Mouse (Mus musculus) right cerebral cortex, postnatal 25 days (tissue): ENCODE measurements around the gene Arhgap44.

Experiments used
- DNase-seq: peaks from one replicate; pipeline ENCODE4 v3.0.0; 2022

The Arhgap44 gene

DNA sequence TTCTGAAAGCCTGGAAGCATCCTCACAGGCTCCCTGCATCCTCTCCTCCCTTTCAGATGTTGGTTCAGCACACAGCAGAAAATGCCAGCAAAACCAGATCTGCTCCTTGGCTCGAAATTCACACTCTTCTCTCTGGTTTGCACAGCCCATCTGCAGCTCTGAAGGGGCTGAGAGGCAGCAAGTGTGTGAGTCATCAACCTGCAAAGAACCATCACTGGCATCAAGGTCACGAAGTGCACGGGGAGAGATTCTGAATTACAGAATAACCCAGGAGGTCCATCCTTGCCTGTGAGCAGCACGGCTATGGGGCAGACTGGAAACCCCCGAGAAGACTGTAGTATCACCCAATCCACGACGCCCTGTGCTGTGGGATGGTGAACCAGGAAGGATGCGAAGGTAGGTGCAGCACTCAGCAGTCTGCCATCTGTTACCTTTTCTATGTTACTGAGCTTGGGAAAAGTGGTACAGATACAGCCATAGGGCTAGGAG is 27.5 kb downstream of the Arhgap44 start:
- peak; percentile 63 for DNase-seq

GRCm38 (mm10) chr11:65133661-65134060 is 29.1 kb downstream of the Arhgap44 start:
- DNase-seq: no peak

DNA sequence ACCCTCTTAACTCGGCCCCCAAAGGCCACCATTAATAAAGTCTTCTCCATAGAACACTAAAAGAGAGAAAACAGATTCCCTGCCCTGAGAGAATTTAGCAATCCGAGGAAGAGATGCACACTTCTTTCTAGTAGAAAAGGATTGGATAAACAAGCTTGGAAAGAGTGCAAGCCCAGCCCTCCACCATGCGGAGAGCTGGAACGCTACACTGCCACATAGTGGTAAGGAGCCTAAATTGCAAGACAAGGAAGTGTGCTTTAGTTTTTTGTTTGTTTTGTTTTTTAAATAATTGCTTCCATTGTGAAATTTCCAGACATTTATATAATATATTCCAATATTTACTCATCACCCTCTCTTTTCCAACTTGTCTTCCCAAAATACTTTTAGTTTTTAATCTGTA is 33.7 kb downstream of the Arhgap44 start:
- DNase-seq: no peak

- DNase-seq: no peak
Observed at GRCm38 (mm10) chr11:65128666-65129065, 34.1 kb downstream of the Arhgap44 start.

GRCm38 (mm10) chr11:65126566-65126965 is 36.2 kb downstream of the Arhgap44 start:
- DNase-seq: peak; percentile 56

DNA sequence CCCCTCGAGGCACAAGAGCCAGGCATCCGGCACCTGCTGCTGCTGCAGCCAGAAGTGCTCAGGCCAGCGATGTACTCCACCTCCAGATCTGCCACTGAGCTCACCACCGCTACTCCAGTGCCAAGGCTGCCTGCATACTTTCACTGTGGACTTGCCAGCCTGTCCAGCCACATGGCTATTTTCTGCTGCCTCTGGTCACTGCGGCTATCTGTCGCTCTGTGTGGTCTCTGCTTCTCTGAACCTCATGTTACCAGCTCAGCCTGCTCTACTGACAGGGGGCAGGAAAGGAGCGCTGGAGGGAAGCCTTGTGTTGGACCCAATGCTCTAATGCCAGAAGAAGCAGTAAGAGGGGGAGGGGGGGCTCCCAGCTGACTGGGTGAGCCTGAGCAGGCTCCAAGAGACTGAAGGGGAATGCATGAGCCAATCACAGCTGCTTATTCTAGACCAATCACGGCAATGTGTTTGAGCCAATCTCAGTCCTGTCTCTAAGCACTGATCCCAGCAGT is 37.8 kb downstream of the Arhgap44 start:
- DNase-seq: no peak

GRCm38 (mm10) chr11:65120276-65120675 is 42.5 kb downstream of the Arhgap44 start:
- no peak for DNase-seq

GRCm38 (mm10) chr11:65115811-65116210 is 47.0 kb downstream of the Arhgap44 start:
- no peak for DNase-seq

DNA sequence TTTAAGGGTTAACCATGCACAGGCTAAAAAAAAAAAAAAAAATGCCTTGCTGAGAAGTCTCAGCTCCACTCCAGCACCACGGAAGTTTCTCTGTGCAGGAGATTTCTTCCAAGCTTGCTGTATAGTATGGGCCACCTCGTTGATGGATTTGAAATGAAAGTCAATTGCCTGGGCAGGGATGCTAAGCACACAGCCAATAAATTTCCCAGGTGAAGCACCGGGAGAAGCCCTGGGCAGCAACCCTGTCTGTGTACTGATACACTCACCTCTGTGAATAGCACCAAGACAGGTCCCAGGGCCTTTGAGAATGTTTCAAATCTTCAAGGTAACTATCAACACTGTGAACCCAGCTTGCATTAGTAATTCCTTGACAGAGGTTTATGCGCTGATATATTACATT is 50.7 kb downstream of the Arhgap44 start:
- no peak for DNase-seq

- no peak for DNase-seq
Observed at GRCm38 (mm10) chr11:65111651-65112050, 51.1 kb downstream of the Arhgap44 start.

DNA sequence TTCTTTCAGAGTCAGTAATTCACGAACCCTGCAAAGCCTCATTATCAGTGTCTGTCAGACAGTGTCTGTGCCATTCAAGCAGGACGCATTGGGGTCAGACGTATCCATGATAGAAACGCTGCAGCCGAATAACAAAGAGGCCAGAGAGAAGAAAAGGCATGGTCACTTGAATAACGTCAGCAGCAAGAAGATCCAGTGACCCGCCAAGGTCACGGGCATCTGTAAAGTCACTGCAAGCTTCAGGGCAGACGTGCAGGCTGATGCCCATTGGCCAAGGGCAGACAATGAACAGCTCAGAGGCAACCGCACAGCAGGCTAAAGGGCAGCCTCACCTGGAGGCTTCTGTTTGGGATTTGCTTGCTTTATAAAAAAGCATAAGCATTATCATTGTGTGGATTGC is 52.7 kb downstream of the Arhgap44 start:
- no peak for DNase-seq

- DNase-seq: no peak
Observed at GRCm38 (mm10) chr11:65107734-65108171, 55.0 kb downstream of the Arhgap44 start.

DNA sequence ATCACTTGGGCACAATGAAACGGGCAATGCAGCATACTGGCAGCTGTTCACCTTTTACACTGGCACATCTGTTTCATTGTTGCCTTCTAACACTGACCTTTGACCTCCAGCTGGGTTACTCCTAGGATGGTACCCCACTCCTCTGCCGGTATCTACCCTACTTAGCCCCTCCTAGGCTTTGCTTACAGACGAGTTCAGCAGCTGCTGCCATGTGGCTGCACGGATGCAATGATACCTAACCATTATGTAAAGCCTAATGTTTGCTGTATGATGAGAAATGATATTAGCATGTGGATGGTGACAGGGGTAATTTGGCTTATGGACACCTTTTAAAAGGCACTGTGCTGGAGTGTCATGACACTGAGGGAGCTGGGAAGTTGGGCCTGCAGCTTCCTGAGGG is 55.6 kb downstream of the Arhgap44 start:
- DNase-seq: no peak

GRCm38 (mm10) chr11:65104076-65104475 is 58.7 kb downstream of the Arhgap44 start:
- DNase-seq: no peak

- DNase-seq: no peak
Observed at GRCm38 (mm10) chr11:65101206-65101605, 61.6 kb downstream of the Arhgap44 start.

DNA sequence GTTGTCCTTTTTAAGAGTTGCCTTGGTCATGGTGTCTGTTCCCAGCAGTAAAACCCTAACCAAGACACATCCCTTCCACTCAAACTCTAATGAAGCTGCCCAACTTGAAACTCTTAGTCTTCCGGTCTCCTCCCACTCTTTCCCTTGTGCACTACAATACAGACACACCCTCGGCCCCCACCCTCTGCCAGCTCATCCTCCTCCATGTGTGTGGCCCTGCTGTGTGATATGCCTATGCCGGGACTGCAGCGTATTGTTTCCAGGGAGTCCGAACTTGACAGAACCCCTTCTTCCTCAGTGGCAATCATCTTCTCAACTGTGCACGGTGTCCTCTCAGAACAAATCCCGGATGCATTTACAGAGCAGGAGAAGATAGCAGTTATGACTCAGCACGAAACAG is 62.7 kb downstream of the Arhgap44 start:
- no peak for DNase-seq

DNA sequence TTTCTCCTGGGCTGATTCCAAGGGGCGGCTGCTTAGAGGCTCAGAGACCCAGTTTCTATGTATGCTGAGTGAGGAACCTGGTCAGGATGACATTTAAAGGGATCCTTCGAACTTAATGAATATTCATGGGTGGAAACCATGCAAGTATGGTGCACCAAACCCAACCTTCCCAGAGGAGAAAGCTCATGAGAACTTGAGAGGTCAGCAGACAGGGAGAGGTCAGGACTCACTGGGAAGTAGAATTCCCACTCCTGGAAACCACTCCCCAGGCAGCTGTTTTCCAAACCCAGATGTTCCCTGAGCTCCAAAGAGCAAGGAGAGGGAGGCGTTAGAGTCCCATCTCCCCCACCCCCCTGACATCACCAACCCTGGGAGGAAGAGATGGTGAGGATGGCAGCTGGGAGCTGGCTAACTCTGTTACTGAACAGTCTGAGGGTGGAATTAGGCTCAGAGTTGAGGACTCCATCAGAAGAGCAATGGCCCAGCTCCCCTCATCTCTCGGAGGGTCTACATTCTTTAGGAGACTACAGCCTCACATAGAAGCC is 65.2 kb downstream of the Arhgap44 start:
- DNase-seq: no peak

DNA sequence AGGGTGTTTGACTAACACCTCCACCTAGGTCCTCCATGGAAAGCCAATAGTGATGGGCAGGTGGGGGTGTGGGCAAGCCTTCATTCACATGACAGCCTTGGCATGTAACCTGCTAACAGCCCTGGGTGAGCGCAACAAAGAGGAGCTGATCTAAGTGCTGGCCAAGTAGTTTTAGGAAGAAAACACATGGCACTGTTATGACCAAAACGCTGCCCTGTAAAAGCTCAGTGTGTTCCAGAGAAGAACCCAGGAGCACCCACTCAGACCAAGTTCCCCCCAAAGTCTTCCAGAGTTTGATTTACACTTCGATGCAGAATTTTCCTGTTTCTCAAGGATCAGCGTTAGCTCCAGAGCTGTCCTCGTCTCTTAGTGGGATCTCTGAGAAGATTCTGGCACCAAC is 65.9 kb downstream of the Arhgap44 start:
- no peak for DNase-seq

- DNase-seq: no peak
Observed at GRCm38 (mm10) chr11:65092851-65093250, 69.9 kb downstream of the Arhgap44 start.

DNA sequence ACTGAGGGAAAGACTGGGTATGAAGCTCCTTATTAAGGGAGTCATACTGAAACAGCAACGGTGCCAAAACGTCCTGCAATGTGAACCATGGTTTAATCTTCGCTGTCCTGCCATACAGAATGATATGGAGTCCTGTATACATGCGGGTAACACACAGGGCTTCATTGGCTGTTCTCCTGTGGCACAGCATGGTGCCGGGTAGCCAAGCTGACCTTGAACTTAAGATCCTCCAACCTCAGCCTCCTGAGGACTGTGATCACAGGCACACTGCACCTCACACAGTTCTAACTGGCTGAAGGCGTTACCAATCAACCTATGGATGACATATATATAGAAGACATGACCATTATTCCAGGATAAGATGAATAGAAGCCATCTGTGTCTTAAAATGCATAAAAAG is 72.4 kb downstream of the Arhgap44 start:
- no peak for DNase-seq

- DNase-seq: no peak
Observed at GRCm38 (mm10) chr11:65089982-65090381, 72.8 kb downstream of the Arhgap44 start.

GRCm38 (mm10) chr11:65089282-65089681 is 73.5 kb downstream of the Arhgap44 start:
- DNase-seq: no peak

DNA sequence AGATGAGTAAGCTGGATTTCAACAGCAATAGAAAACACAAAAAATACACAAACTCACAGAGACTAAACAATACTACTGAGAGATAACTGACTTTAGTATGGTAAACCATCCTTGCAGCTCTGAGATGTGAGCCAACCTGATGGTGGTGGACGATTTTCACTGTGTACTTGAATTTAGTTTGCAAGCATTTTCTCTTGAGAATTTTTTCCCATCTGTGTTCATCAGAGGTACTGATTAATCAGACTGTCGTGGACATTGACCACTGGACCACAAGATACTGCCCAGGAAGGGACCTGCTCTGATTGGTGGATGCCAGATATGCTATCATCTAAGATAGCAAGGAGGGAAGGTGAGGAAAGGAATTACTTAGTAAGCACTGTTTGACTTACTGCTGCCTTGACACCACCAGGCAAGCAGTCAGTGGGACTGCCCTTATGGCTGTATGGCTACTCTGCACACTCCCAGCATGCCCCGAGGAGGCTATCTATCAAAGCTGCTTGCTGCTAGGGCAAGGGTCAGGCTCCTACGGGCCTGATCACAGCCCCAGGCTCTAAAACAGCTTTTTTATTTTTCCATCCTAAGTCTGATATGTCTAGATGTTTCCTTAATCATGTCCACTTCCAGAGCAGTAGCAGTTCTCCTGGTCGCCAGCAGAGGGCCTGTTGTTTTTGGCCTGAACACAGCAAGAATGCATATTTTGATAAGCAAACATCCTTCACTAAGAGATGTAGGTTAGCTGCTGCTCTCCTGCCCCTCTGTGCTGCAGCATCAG is 74.1 kb downstream of the Arhgap44 start:
- DNase-seq: no peak

DNA sequence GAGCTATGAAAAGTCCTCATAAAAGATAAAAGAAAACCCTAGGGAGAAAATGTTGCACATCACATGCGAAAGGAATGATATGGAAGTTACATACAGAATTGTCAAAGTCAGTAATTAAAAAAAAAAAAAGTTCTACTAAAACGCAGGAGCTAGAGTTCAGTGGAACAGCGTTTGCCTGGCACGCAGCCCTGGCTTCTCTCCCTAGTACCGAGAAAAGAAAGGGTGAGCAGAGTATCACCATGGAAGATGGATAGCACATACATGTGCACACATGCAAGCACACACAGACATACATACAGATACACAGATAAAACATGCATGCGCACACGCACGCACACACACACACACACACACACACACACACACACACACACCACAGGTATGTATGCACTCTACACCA is 82.0 kb downstream of the Arhgap44 start:
- no peak for DNase-seq
